Mouse (Mus musculus) cerebellum, adult 2 months (tissue): ENCODE results near the gene Ppp1r9b. TPM values are rescaled to one million over a fixed set of nuclear protein-coding genes. Genes with fewer than 3 reads are reported as not detected.

ENCODE experiments used
- DNase-seq, 2 experiments: peaks; one replicate each; pipeline ENCODE4 v3.0.0; 2021
- H3K27ac ChIP-seq: fragments of 200-500 bp; 2 replicates; pipeline ENCODE4 v1.5.1; 2012; ENCODE audit warnings: low read length, control low read depth, inconsistent platforms; ENCODE audit not compliant: insufficient read depth
- H3K27me3 ChIP-seq: fragments of 200-500 bp; 2 replicates; pipeline ENCODE4 v1.6.1; 2012; ENCODE audit warnings: inconsistent platforms, mild to moderate bottlenecking, low read length, moderate library complexity; ENCODE audit not compliant: control insufficient read depth, insufficient read depth
- H3K4me1 ChIP-seq: fragments of 200-500 bp; 2 replicates; pipeline ENCODE4 v1.6.1; 2011; ENCODE audit warnings: low read length; ENCODE audit not compliant: control insufficient read depth, insufficient read depth
- H3K4me3 ChIP-seq: fragments of 200-500 bp; replicated peaks from 2 replicates; pipeline ENCODE3; 2011; ENCODE audit warnings: mild to moderate bottlenecking, low read depth, low read length, control low read depth; ENCODE audit not compliant: insufficient read depth
- CTCF ChIP-seq: fragments of 200-500 bp; IDR thresholded peaks from 2 replicates; pipeline ENCODE4 v1.5.1; 2011; ENCODE audit warnings: low read depth, mild to moderate bottlenecking, control low read depth, low read length, moderate library complexity, borderline replicate concordance; ENCODE audit not compliant: insufficient read depth
- POLR2A ChIP-seq: fragments of 200-500 bp; IDR thresholded peaks from 2 replicates; pipeline ENCODE4 v1.6.1; 2011; ENCODE audit warnings: low read length, control low read depth, borderline replicate concordance; ENCODE audit not compliant: insufficient read depth
- WGBS: fragments of 180-500 bp; shearing (Covaris S2); methylation state at CpG from one replicate; pipeline ENCODE4 v1.1.7; 2018; 5-methylcytosine and 5-hydroxymethylcytosine counted together
- polyA plus RNA-seq: library from polyadenylated mRNA; depleted of rRNA; stranded (reverse); fragments of >200 nt; gene quantifications from 2 replicates; pipeline ENCODE4 v1.2.3, GENCODE M21; 2012; rRNA removed

Gene Ppp1r9b
- 149 and 153 TPM in 2 replicates for polyA plus RNA-seq

- WGBS = under 1% methylated on average over 61 of the region's 69 CpGs
- Histone ChIP-seq H3K4me1 (peaks cover 12% of the 10 kb centered on the region; the same call in 1 of the 2 replicates), H3K4me3 (peak within 1 kb of the TSS; percentile 97), H3K27ac (peak within 1 kb of the TSS; percentile 97), H3K27me3 (no peaks in the 10 kb centered on the region)
- DNase-seq = peak; percentile 95 to 96
- TF ChIP-seq POLR2A (peak; percentile 41; the same call in 1 of the 2 replicates), CTCF (peak; percentile 39; the same call in 1 of the 2 replicates)
Measured at GRCm38 (mm10) chr11:94990749-94991577, at the start of gene Ppp1r9b. Gene Ppp1r9b (plus strand): TSS chr11:94991035.

- TF ChIP-seq POLR2A (no peak), CTCF (no peak)
- Histone ChIP-seq H3K27ac (no peak overlapping the region), H3K27me3 (no peaks in the 10 kb centered on the region), H3K4me1 (no peaks in the 10 kb centered on the region), H3K4me3 (no peak overlapping the region)
- 51% methylated on average over 9 of the region's 9 CpGs for WGBS
- DNase-seq = no peak
Measured at GRCm38 (mm10) chr11:94941121-94941520, 49.7 kb upstream of the Ppp1r9b start.

- 83% methylated on average over 8 of the region's 8 CpGs for WGBS
Measured at GRCm38 (mm10) chr11:94941776-94942175, 49.1 kb upstream of the Ppp1r9b start.

GRCm38 (mm10) chr11:94942282-94943023, 48.4 kb upstream of the Ppp1r9b start:
- Histone ChIP-seq H3K27me3 (no peaks in the 10 kb centered on the region), H3K4me3 (no peak overlapping the region), H3K4me1 (no peaks in the 10 kb centered on the region), H3K27ac (no peak overlapping the region)
- DNase-seq = peak in 1 of 2 experiments; percentile 50
- TF ChIP-seq POLR2A = no peak
- TF ChIP-seq CTCF = peak; percentile 55
- 49% methylated on average over 13 of the region's 13 CpGs for WGBS

More at GRCm38 (mm10) chr11:94941776-94942175, 49.1 kb upstream of the Ppp1r9b start:
- Histone ChIP-seq H3K4me1 (no peaks in the 10 kb centered on the region), H3K27me3 (no peaks in the 10 kb centered on the region), H3K27ac (no peak overlapping the region), H3K4me3 (no peak overlapping the region)
- DNase-seq = no peak
- no peak for TF ChIP-seq CTCF
- no peak for TF ChIP-seq POLR2A

- H3K27me3 ChIP-seq = no peaks in the 10 kb centered on the region
- TF ChIP-seq CTCF (no peak), POLR2A (no peak)
- WGBS = 73% methylated on average over 15 of the region's 15 CpGs
- H3K27ac ChIP-seq = no peak overlapping the region
- no peaks in the 10 kb centered on the region for H3K4me1 ChIP-seq
- DNase-seq = no peak
- no peak overlapping the region for H3K4me3 ChIP-seq
Measured at GRCm38 (mm10) chr11:94943054-94943453, 47.8 kb upstream of the Ppp1r9b start.

GRCm38 (mm10) chr11:94944295-94944694, 46.5 kb upstream of the Ppp1r9b start:
- 37% methylated on average over 8 of the region's 8 CpGs for WGBS
- no peak overlapping the region for H3K4me3 ChIP-seq
- no peak overlapping the region for H3K27ac ChIP-seq
- no peaks in the 10 kb centered on the region for H3K27me3 ChIP-seq
- TF ChIP-seq CTCF (peak; percentile 40; the same call in 1 of the 2 replicates), POLR2A (no peak)
- no peaks in the 10 kb centered on the region for H3K4me1 ChIP-seq
- DNase-seq = no peak

GRCm38 (mm10) chr11:94945236-94945635, 45.6 kb upstream of the Ppp1r9b start:
- Histone ChIP-seq H3K27me3 (no peaks in the 10 kb centered on the region), H3K27ac (no peak overlapping the region), H3K4me1 (no peaks in the 10 kb centered on the region), H3K4me3 (no peak overlapping the region)
- 87% methylated on average over 12 of the region's 12 CpGs for WGBS
- TF ChIP-seq POLR2A (no peak), CTCF (no peak)
- DNase-seq = no peak

GRCm38 (mm10) chr11:94952169-94952568, 38.7 kb upstream of the Ppp1r9b start:
- Histone ChIP-seq H3K4me1 (no peaks in the 10 kb centered on the region), H3K27ac (no peak overlapping the region), H3K4me3 (no peak overlapping the region), H3K27me3 (no peaks in the 10 kb centered on the region)
- WGBS = 19% methylated on average over 6 of the region's 6 CpGs
- DNase-seq = no peak
- TF ChIP-seq POLR2A (no peak), CTCF (no peak)
